Mouse (Mus musculus): ENCODE measurements around the gene Exoc3l2. TPM values are rescaled to one million over a fixed set of nuclear protein-coding genes. Genes with fewer than 3 reads are reported as not detected.

Gene Exoc3l2
- polyA plus RNA-seq (2012; rRNA removed): 7.1 and 7.7 TPM in 2 replicates

DNA sequence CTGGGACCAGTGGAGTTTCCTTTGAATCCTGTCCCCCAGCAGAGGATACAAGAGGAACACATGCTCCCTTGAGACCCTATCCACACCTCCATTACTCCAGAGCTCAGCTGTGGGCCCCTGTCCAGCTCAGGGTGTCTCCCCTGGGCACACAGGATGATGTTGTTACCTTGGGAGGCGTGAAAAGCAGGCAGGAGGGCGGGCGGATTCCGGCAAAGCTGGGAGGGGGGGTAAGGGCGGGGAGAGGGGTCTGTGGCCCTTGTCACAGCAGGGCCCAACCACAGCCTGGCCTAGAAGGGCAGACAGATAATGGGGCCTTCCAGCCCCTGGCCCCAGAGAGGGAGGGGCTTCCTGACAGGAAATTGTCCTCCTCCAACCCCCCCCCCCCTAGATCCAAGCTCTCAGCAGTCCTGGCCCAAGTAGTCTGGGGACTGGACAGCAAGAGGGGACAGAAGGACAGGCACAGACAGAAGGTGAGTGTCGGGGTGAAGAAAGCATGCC is at the start of gene Exoc3l2:
Exoc3l2 (plus strand) TSS at position 448 of the 498 bp plus-strand sequence.
- Histone ChIP-seq H3K36me3 (ENCODE audit: control insufficient read depth, insufficient read depth, low read length) (no peaks in the 10 kb centered on the region), H3K27ac (ENCODE audit: insufficient read depth, low read length) (no peak within 1 kb of the TSS), H3K4me3 (ENCODE audit: extremely low read depth, insufficient read depth, insufficient read length) (no peak within 1 kb of the TSS), H3K27me3 (ENCODE audit: control insufficient read depth, insufficient read depth, low read length) (no peaks in the 10 kb centered on the region), H3K4me1 (ENCODE audit: control insufficient read depth, insufficient read depth, insufficient read length) (no peaks in the 10 kb centered on the region)
- TF ChIP-seq CTCF (IDR thresholded peaks at IDR 0.05; ENCODE audit: extremely low read depth, insufficient read depth, insufficient read length, insufficient replicate concordance): no peak
- TF ChIP-seq POLR2A (IDR thresholded peaks at IDR 0.05; ENCODE audit: low read depth, low read length): no peak
- no peak for DNase-seq (ENCODE audit: low read depth in 1 of 2, low spot score in 2 of 2)
- WGBS: 54% methylated on average over 6 of the region's 6 CpGs

GRCm38 (mm10) chr7:19413525-19413924 is 49.6 kb upstream of the Exoc3l2 start:
- Histone ChIP-seq H3K27me3 (ENCODE audit: control insufficient read depth, insufficient read depth, low read length) (no peaks in the 10 kb centered on the region), H3K4me1 (ENCODE audit: control insufficient read depth, insufficient read depth, insufficient read length) (no peaks in the 10 kb centered on the region), H3K27ac (ENCODE audit: insufficient read depth, low read length) (no peak overlapping the region), H3K4me3 (ENCODE audit: extremely low read depth, insufficient read depth, insufficient read length) (no peak overlapping the region), H3K36me3 (ENCODE audit: control insufficient read depth, insufficient read depth, low read length) (no peaks in the 10 kb centered on the region)
- WGBS: 89% methylated on average over 3 of the region's 3 CpGs
- TF ChIP-seq CTCF (IDR thresholded peaks at IDR 0.05; ENCODE audit: extremely low read depth, insufficient read depth, insufficient read length, insufficient replicate concordance) (no peak), POLR2A (IDR thresholded peaks at IDR 0.05; ENCODE audit: low read depth, low read length) (no peak)
- DNase-seq (ENCODE audit: low read depth in 1 of 2, low spot score in 2 of 2): no peak

DNA sequence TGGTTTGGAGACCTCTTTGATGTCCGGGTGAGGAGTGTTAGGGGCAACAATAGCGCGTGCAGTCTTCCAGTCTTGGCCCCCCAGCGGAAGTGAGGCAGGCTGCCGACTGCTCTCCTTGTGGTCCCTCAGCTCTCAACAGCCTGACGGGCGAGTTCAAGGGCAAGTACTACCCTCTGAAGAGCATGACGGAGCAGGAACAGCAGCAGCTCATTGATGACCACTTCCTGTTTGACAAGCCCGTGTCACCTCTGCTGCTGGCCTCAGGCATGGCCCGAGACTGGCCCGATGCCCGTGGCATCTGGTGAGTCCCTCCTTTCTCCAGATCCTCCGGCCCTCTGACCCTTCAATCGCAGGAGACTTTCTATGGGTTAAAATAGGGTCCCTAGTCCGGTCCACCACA is 46.5 kb upstream of the Exoc3l2 start:
- Histone ChIP-seq H3K27ac (ENCODE audit: insufficient read depth, low read length) (no peak overlapping the region), H3K36me3 (ENCODE audit: control insufficient read depth, insufficient read depth, low read length) (no peaks in the 10 kb centered on the region), H3K4me1 (ENCODE audit: control insufficient read depth, insufficient read depth, insufficient read length) (peaks cover 3% of the 10 kb centered on the region; the same call in 1 of the 2 replicates), H3K27me3 (ENCODE audit: control insufficient read depth, insufficient read depth, low read length) (no peaks in the 10 kb centered on the region), H3K4me3 (ENCODE audit: extremely low read depth, insufficient read depth, insufficient read length) (no peak overlapping the region)
- no peak for DNase-seq (ENCODE audit: low read depth in 1 of 2, low spot score in 2 of 2)
- TF ChIP-seq CTCF (IDR thresholded peaks at IDR 0.05; ENCODE audit: extremely low read depth, insufficient read depth, insufficient read length, insufficient replicate concordance) (no peak), POLR2A (IDR thresholded peaks at IDR 0.05; ENCODE audit: low read depth, low read length) (no peak)
- 46% methylated on average over 15 of the region's 15 CpGs for whole genome bisulfite sequencing

GRCm38 (mm10) chr7:19420121-19420520 is 43.0 kb upstream of the Exoc3l2 start:
- Histone ChIP-seq H3K4me1 (ENCODE audit: control insufficient read depth, insufficient read depth, insufficient read length) (peaks cover 3% of the 10 kb centered on the region; the same call in 1 of the 2 replicates), H3K4me3 (ENCODE audit: extremely low read depth, insufficient read depth, insufficient read length) (0 out of 2 replicates have a peak overlapping the region, but pooled peaks have one; percentile 14), H3K27ac (ENCODE audit: insufficient read depth, low read length) (no peak overlapping the region), H3K27me3 (ENCODE audit: control insufficient read depth, insufficient read depth, low read length) (no peaks in the 10 kb centered on the region), H3K36me3 (ENCODE audit: control insufficient read depth, insufficient read depth, low read length) (no peaks in the 10 kb centered on the region)
- 6% methylated on average over 28 of the region's 28 CpGs for WGBS
- TF ChIP-seq CTCF (IDR thresholded peaks at IDR 0.05; ENCODE audit: extremely low read depth, insufficient read depth, insufficient read length, insufficient replicate concordance) (no peak), POLR2A (IDR thresholded peaks at IDR 0.05; ENCODE audit: low read depth, low read length) (no peak)
- no peak for DNase-seq (ENCODE audit: low read depth in 1 of 2, low spot score in 2 of 2)

- TF ChIP-seq CTCF (IDR thresholded peaks at IDR 0.05; ENCODE audit: extremely low read depth, insufficient read depth, insufficient read length, insufficient replicate concordance): no peak
- no peak for TF ChIP-seq POLR2A (IDR thresholded peaks at IDR 0.05; ENCODE audit: low read depth, low read length)
- Histone ChIP-seq H3K4me3 (ENCODE audit: extremely low read depth, insufficient read depth, insufficient read length) (peak overlapping the region; percentile 65), H3K4me1 (ENCODE audit: control insufficient read depth, insufficient read depth, insufficient read length) (peaks cover 3% of the 10 kb centered on the region; the same call in 1 of the 2 replicates), H3K36me3 (ENCODE audit: control insufficient read depth, insufficient read depth, low read length) (peaks cover 2% of the 10 kb centered on the region; the same call in 1 of the 2 replicates), H3K27ac (ENCODE audit: insufficient read depth, low read length) (no peak overlapping the region), H3K27me3 (ENCODE audit: control insufficient read depth, insufficient read depth, low read length) (no peaks in the 10 kb centered on the region)
- peak; percentile 65 to 89 for DNase-seq (ENCODE audit: low read depth in 1 of 2, low spot score in 2 of 2)
- 11% methylated on average over 43 of the region's 43 CpGs for WGBS
Observed at GRCm38 (mm10) chr7:19420821-19421636, 42.1 kb upstream of the Exoc3l2 start.

DNA sequence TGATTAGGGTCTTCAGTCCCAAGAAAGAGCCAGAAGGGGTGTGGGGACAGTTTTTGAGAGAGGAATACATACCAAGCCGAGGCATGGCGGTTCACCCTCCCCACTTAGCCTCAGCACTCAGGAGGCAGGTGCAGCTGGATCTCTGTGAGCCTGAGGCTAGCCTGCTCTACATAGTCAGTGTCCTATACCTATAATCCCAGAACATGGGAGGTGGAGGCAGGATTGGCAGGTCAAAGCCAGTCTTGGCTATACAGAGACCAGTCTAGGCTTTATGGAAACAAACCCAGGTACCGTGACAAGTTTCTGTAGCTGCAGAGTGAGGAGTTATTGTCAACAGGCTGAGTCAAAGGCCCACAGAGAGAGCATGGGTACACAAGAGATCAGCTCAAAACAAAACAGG is 40.0 kb upstream of the Exoc3l2 start:
- Histone ChIP-seq H3K4me1 (ENCODE audit: control insufficient read depth, insufficient read depth, insufficient read length) (peaks cover 3% of the 10 kb centered on the region; the same call in 1 of the 2 replicates), H3K36me3 (ENCODE audit: control insufficient read depth, insufficient read depth, low read length) (peaks cover 4% of the 10 kb centered on the region; the same call in 1 of the 2 replicates), H3K27me3 (ENCODE audit: control insufficient read depth, insufficient read depth, low read length) (no peaks in the 10 kb centered on the region), H3K27ac (ENCODE audit: insufficient read depth, low read length) (no peak overlapping the region), H3K4me3 (ENCODE audit: extremely low read depth, insufficient read depth, insufficient read length) (no peak overlapping the region)
- DNase-seq (ENCODE audit: low read depth in 1 of 2, low spot score in 2 of 2): no peak
- 91% methylated on average over 3 of the region's 3 CpGs for WGBS
- TF ChIP-seq CTCF (IDR thresholded peaks at IDR 0.05; ENCODE audit: extremely low read depth, insufficient read depth, insufficient read length, insufficient replicate concordance): no peak
- TF ChIP-seq POLR2A (IDR thresholded peaks at IDR 0.05; ENCODE audit: low read depth, low read length): no peak
